16 mouse cellular contexts compared by ENCODE assay signal in genomic region chr12:29288801-29289200, GRCm38 (mm10).
"Had no signal": no experiment of that assay in that cellular context is flagged by ENCODE, and none has a peak within 500 bp of the region (broad histone marks: within the 10 kb centered on the region; RNA-seq: fewer than 3 reads in every experiment).

No protein-coding gene starts in this region.

- H3K9ac ChIP-seq: liver, embryonic 13.5 days; liver, postnatal 0 days; lung, embryonic 15.5 days; neural tube, embryonic 15.5 days had no signal

- DNase-seq: kidney, adult 18-20 months; kidney, postnatal 10 days; kidney, postnatal 4 days; liver, embryonic 13.5 days; liver, postnatal 0 days; lung, postnatal 14 days; right cerebral cortex, adult 18-20 months; right cerebral cortex, postnatal 25 days; thymus, postnatal 36 days had no signal

- H3K36me3 ChIP-seq: limb, embryonic 10.5 days; liver, embryonic 13.5 days; lung, embryonic 15.5 days; neural tube, embryonic 15.5 days had no signal

- ATAC-seq: liver, postnatal 0 days had no signal

- H3K4me2 ChIP-seq: liver, embryonic 13.5 days; lung, embryonic 15.5 days; neural tube, embryonic 15.5 days had no signal

- H3K27me3 ChIP-seq: liver, embryonic 13.5 days; lung, embryonic 15.5 days; megakaryocyte, embryonic 14.5 days; neural tube, embryonic 15.5 days had no signal

- H3K9me3 ChIP-seq: limb, embryonic 10.5 days; liver, embryonic 13.5 days; lung, embryonic 15.5 days; neural tube, embryonic 15.5 days had no signal

- H3K27ac ChIP-seq: left cerebral cortex, adult 2 months; limb, embryonic 10.5 days; liver, embryonic 13.5 days; lung, embryonic 15.5 days; macrophage had no signal

- H3K4me3 ChIP-seq: left cerebral cortex, adult 2 months; limb, embryonic 10.5 days; liver, embryonic 13.5 days; lung, embryonic 15.5 days; megakaryocyte, embryonic 14.5 days; myocyte; neural tube, embryonic 15.5 days had no signal
